In genomic region chr7:45193406-45193805, GRCm38 (mm10) we compare ENCODE assay signal across 21 mouse cellular contexts. TPM values are rescaled to one million over a fixed set of nuclear protein-coding genes. Genes with fewer than 3 reads are reported as not detected.
DNase-seq lines count a peak whose midpoint lies in the region; ATAC-seq and TF ChIP-seq lines count a peak whose summit lies in the region.
"Had no signal": no experiment of that assay in that cellular context is flagged by ENCODE, and none has a peak within 500 bp of the region (broad histone marks: within the 10 kb centered on the region; RNA-seq: fewer than 3 reads in every experiment).

No protein-coding gene starts in this region.

- no peak overlapping the region for H3K27ac ChIP-seq in hindbrain, postnatal 0 days
- H3K27ac ChIP-seq in hindbrain, embryonic 14.5 days = no peak overlapping the region
- H3K27ac ChIP-seq in neural tube, embryonic 11.5 days (ENCODE audit: low read depth, low read length) = no peak overlapping the region
- H3K27ac ChIP-seq in neural tube, embryonic 15.5 days (replicated peaks) = no peak overlapping the region
- H3K27ac ChIP-seq: embryonic facial prominence, embryonic 12.5 days; forebrain, embryonic 10.5 days; limb, embryonic 15.5 days had no signal

- H3K4me1 ChIP-seq in hindbrain, postnatal 0 days (ENCODE audit: insufficient read depth, low read length) = no peaks in the 10 kb centered on the region
- no peaks in the 10 kb centered on the region for H3K4me1 ChIP-seq in hindbrain, embryonic 14.5 days (replicated peaks; ENCODE audit: control insufficient read depth, insufficient read depth, low read length)
- H3K4me1 ChIP-seq in neural tube, embryonic 11.5 days (ENCODE audit: control insufficient read depth, insufficient read depth, low read length) = 0 out of 2 replicates have a peak, but pooled peaks cover 2% of the 10 kb centered on the region
- 0 out of 2 replicates have a peak, but pooled peaks cover 4% of the 10 kb centered on the region for H3K4me1 ChIP-seq in neural tube, embryonic 15.5 days
- no peaks in the 10 kb centered on the region for H3K4me1 ChIP-seq in lung, adult 2 months (ENCODE audit: control insufficient read depth, insufficient read depth, low read length)

- no peaks in the 10 kb centered on the region for H3K36me3 ChIP-seq in hindbrain, postnatal 0 days (ENCODE audit: insufficient read depth, low read length)
- no peaks in the 10 kb centered on the region for H3K36me3 ChIP-seq in hindbrain, embryonic 14.5 days (replicated peaks; ENCODE audit: control insufficient read depth, insufficient read depth)
- no peaks in the 10 kb centered on the region for H3K36me3 ChIP-seq in neural tube, embryonic 11.5 days (ENCODE audit: control insufficient read depth, insufficient read depth, low read length)
- H3K36me3 ChIP-seq in neural tube, embryonic 15.5 days = no peaks in the 10 kb centered on the region
- H3K36me3 ChIP-seq: embryonic facial prominence, embryonic 12.5 days; forebrain, embryonic 10.5 days; heart, embryonic 12.5 days; limb, embryonic 15.5 days had no signal

- no peak for DNase-seq in hindbrain, postnatal 0 days (ENCODE audit: low spot score)
- no peak for DNase-seq in hindbrain, embryonic 14.5 days (ENCODE audit: low spot score)
- DNase-seq in neural tube, embryonic 11.5 days (ENCODE audit: low spot score) = no peak
- peak; percentile 79 to 80 for DNase-seq in cerebellum, postnatal 14 days
- DNase-seq in spleen, adult 18-20 months = no peak
- DNase-seq in lung, adult 2 months = no peak
- DNase-seq: kidney, adult 9 months; lung, postnatal 10 days; midbrain, embryonic 14.5 days; right cerebral cortex, postnatal 25 days had no signal

- no peak overlapping the region for H3K9ac ChIP-seq in hindbrain, postnatal 0 days (replicated peaks; ENCODE audit: low read length)
- H3K9ac ChIP-seq in hindbrain, embryonic 14.5 days = no peak overlapping the region
- 0 out of 2 replicates have a peak overlapping the region, but pooled peaks have one; percentile 10 for H3K9ac ChIP-seq in neural tube, embryonic 11.5 days (ENCODE audit: low read length)
- no peak overlapping the region for H3K9ac ChIP-seq in neural tube, embryonic 15.5 days (replicated peaks)
- H3K9ac ChIP-seq: embryonic facial prominence, embryonic 12.5 days; heart, embryonic 12.5 days; limb, embryonic 15.5 days had no signal

- WGBS in hindbrain, postnatal 0 days = 50% methylated on average over 5 of the region's 5 CpGs
- 69% methylated on average over 5 of the region's 5 CpGs for WGBS in hindbrain, embryonic 14.5 days
- 72% methylated on average over 5 of the region's 5 CpGs for WGBS in neural tube, embryonic 11.5 days
- 67% methylated on average over 5 of the region's 5 CpGs for WGBS in neural tube, embryonic 15.5 days
- 57% methylated on average over 5 of the region's 5 CpGs for WGBS in lung, adult 2 months

- no peaks in the 10 kb centered on the region for H3K27me3 ChIP-seq in hindbrain, postnatal 0 days (ENCODE audit: insufficient read depth, low read length)
- 0 out of 2 replicates have a peak, but pooled peaks cover 6% of the 10 kb centered on the region for H3K27me3 ChIP-seq in hindbrain, embryonic 14.5 days (ENCODE audit: control insufficient read depth, insufficient read depth, low read length)
- H3K27me3 ChIP-seq in neural tube, embryonic 11.5 days (ENCODE audit: control insufficient read depth, insufficient read depth, low read length) = peaks cover 7% of the 10 kb centered on the region; the same call in 1 of the 2 replicates
- H3K27me3 ChIP-seq in neural tube, embryonic 15.5 days (replicated peaks) = peaks cover 19% of the 10 kb centered on the region

- no peaks in the 10 kb centered on the region for H3K9me3 ChIP-seq in hindbrain, postnatal 0 days (ENCODE audit: low read length)
- no peaks in the 10 kb centered on the region for H3K9me3 ChIP-seq in hindbrain, embryonic 14.5 days (ENCODE audit: control insufficient read depth, low read length)
- no peaks in the 10 kb centered on the region for H3K9me3 ChIP-seq in neural tube, embryonic 11.5 days (ENCODE audit: control insufficient read depth, low read length)
- H3K9me3 ChIP-seq in neural tube, embryonic 15.5 days (replicated peaks) = no peaks in the 10 kb centered on the region
- H3K9me3 ChIP-seq: embryonic facial prominence, embryonic 12.5 days; forebrain, embryonic 10.5 days; heart, embryonic 12.5 days; limb, embryonic 15.5 days had no signal

- TF ChIP-seq POLR2A in lung, adult 2 months (IDR thresholded peaks at IDR 0.05; ENCODE audit: borderline replicate concordance, extremely low read depth, low read depth, low read length) = no peak

- H3K4me2 ChIP-seq in hindbrain, postnatal 0 days (ENCODE audit: low read depth, low read length) = no peak overlapping the region
- H3K4me2 ChIP-seq in hindbrain, embryonic 14.5 days (replicated peaks) = no peak overlapping the region
- H3K4me2 ChIP-seq in neural tube, embryonic 11.5 days (ENCODE audit: low read depth) = no peak overlapping the region
- no peak overlapping the region for H3K4me2 ChIP-seq in neural tube, embryonic 15.5 days
- H3K4me2 ChIP-seq: embryonic facial prominence, embryonic 12.5 days; heart, embryonic 12.5 days; limb, embryonic 15.5 days had no signal

- TF ChIP-seq CTCF in hindbrain, postnatal 0 days (IDR thresholded peaks at IDR 0.05; ENCODE audit: low read depth) = peak; percentile 31; the same call in 1 of the 2 replicates
- TF ChIP-seq CTCF in lung, adult 2 months (IDR thresholded peaks at IDR 0.05; ENCODE audit: insufficient read depth, low read length) = no peak

- no peak overlapping the region for H3K4me3 ChIP-seq in hindbrain, postnatal 0 days (ENCODE audit: low read length)
- no peak overlapping the region for H3K4me3 ChIP-seq in hindbrain, embryonic 14.5 days (replicated peaks; ENCODE audit: low read length)
- no peak overlapping the region for H3K4me3 ChIP-seq in neural tube, embryonic 11.5 days (ENCODE audit: low read depth, low read length)
- no peak overlapping the region for H3K4me3 ChIP-seq in neural tube, embryonic 15.5 days (replicated peaks)
- no peak overlapping the region for H3K4me3 ChIP-seq in lung, adult 2 months (replicated peaks; ENCODE audit: extremely low read depth, low read depth, low read length)
- H3K4me3 ChIP-seq: embryonic facial prominence, embryonic 12.5 days; forebrain, embryonic 10.5 days; heart, embryonic 12.5 days; limb, embryonic 15.5 days had no signal

- ATAC-seq in hindbrain, postnatal 0 days = no peak
- ATAC-seq in hindbrain, embryonic 14.5 days (ENCODE audit: low FRiP score) = no peak
- ATAC-seq in neural tube, embryonic 11.5 days (ENCODE audit: insufficient read depth, low FRiP score, low TSS enrichment) = no peak
- no peak for ATAC-seq in neural tube, embryonic 15.5 days (ENCODE audit: low FRiP score)
- ATAC-seq: CD4-positive, CD25-positive, alpha-beta regulatory T cell, adult 4 months had no signal

RNA-seq across cellular contexts. Expression of gene Ccdc155, which starts 11.3 kb away (rescaled TPM):
- 0.10 TPM in 1 of 2 replicates, not detected in the other for total RNA-seq in hindbrain, postnatal 0 days (2014; rRNA removed)
- polyA plus RNA-seq in hindbrain, postnatal 0 days (2015; fragmentation: Nextera tagmentation; extraction: Ambion mirVana) = 0.46 and 0.55 TPM in 2 replicates
- polyA plus RNA-seq in hindbrain, embryonic 14.5 days (2014; fragmentation: Nextera tagmentation; extraction: Ambion mirVana) = 0.50 and 0.57 TPM in 2 replicates
- 0.27 and 0.47 TPM in 2 replicates for polyA plus RNA-seq in neural tube, embryonic 11.5 days (2014; fragmentation: Nextera tagmentation; extraction: Ambion mirVana)
- 0.36 and 0.60 TPM in 2 replicates for polyA plus RNA-seq in neural tube, embryonic 15.5 days (2015; fragmentation: Nextera tagmentation; extraction: Ambion mirVana)
- 3.3 and 4.1 TPM in 2 replicates for polyA plus RNA-seq in lung, adult 2 months (2012; rRNA removed)
- total RNA-seq: gastrocnemius, adult 18-20 months had no signal
- polyA plus RNA-seq: CD4-positive, CD25-positive, alpha-beta regulatory T cell, adult 4 months had no signal

RNA-seq across cellular contexts. Expression of gene Pth2, which starts 12.6 kb away (rescaled TPM):
- not detected in 2 replicates for total RNA-seq in hindbrain, postnatal 0 days (2014; rRNA removed)
- polyA plus RNA-seq in hindbrain, postnatal 0 days (2015; fragmentation: Nextera tagmentation; extraction: Ambion mirVana) = 1.1 and 2.1 TPM in 2 replicates
- 0.83 TPM in 1 of 2 replicates, not detected in the other for polyA plus RNA-seq in hindbrain, embryonic 14.5 days (2014; fragmentation: Nextera tagmentation; extraction: Ambion mirVana)
- not detected in 2 replicates for polyA plus RNA-seq in neural tube, embryonic 11.5 days (2014; fragmentation: Nextera tagmentation; extraction: Ambion mirVana)
- polyA plus RNA-seq in neural tube, embryonic 15.5 days (2015; fragmentation: Nextera tagmentation; extraction: Ambion mirVana) = not detected in 2 replicates
- polyA plus RNA-seq in lung, adult 2 months (2012; rRNA removed) = not detected in 2 replicates
- total RNA-seq: adrenal gland, adult 18-20 months; gastrocnemius, adult 18-20 months; hematopoietic stem cell, adult 5-6 weeks; layer of hippocampus, postnatal 14 days had no signal
- polyA plus RNA-seq: CD4-positive, CD25-positive, alpha-beta regulatory T cell, adult 4 months; embryonic facial prominence, embryonic 12.5 days; limb, embryonic 15.5 days; thymus, postnatal 0 days had no signal

RNA-seq across cellular contexts. Expression of gene Gfy, which starts 14.0 kb away (rescaled TPM):
- total RNA-seq in hindbrain, postnatal 0 days (2014; rRNA removed) = 0.36 TPM in 1 of 2 replicates, not detected in the other
- polyA plus RNA-seq in hindbrain, postnatal 0 days (2015; fragmentation: Nextera tagmentation; extraction: Ambion mirVana) = not detected in 2 replicates
- polyA plus RNA-seq in hindbrain, embryonic 14.5 days (2014; fragmentation: Nextera tagmentation; extraction: Ambion mirVana) = not detected in 2 replicates
- polyA plus RNA-seq in neural tube, embryonic 11.5 days (2014; fragmentation: Nextera tagmentation; extraction: Ambion mirVana) = not detected in 2 replicates
- not detected in 2 replicates for polyA plus RNA-seq in neural tube, embryonic 15.5 days (2015; fragmentation: Nextera tagmentation; extraction: Ambion mirVana)
- polyA plus RNA-seq in lung, adult 2 months (2012; rRNA removed) = 0.44 and 0.53 TPM in 2 replicates
- total RNA-seq: adrenal gland, adult 18-20 months; gastrocnemius, adult 18-20 months; hematopoietic stem cell, adult 5-6 weeks had no signal
- polyA plus RNA-seq: CD4-positive, CD25-positive, alpha-beta regulatory T cell, adult 4 months; heart, embryonic 12.5 days; limb, embryonic 15.5 days; midbrain, embryonic 14.5 days; thymus, postnatal 0 days had no signal

RNA-seq across cellular contexts. Expression of gene Dkkl1, which starts 18.5 kb away (rescaled TPM):
- 15.7 and 18.3 TPM in 2 replicates for total RNA-seq in hindbrain, postnatal 0 days (2014; rRNA removed)
- polyA plus RNA-seq in hindbrain, postnatal 0 days (2015; fragmentation: Nextera tagmentation; extraction: Ambion mirVana) = 24.0 and 25.4 TPM in 2 replicates
- polyA plus RNA-seq in hindbrain, embryonic 14.5 days (2014; fragmentation: Nextera tagmentation; extraction: Ambion mirVana) = 8.7 and 11.3 TPM in 2 replicates
- polyA plus RNA-seq in neural tube, embryonic 11.5 days (2014; fragmentation: Nextera tagmentation; extraction: Ambion mirVana) = 3.1 and 5.2 TPM in 2 replicates
- 15.6 and 17.7 TPM in 2 replicates for polyA plus RNA-seq in neural tube, embryonic 15.5 days (2015; fragmentation: Nextera tagmentation; extraction: Ambion mirVana)
- 1.4 and 5.2 TPM in 2 replicates for polyA plus RNA-seq in lung, adult 2 months (2012; rRNA removed)
- total RNA-seq: adrenal gland, adult 18-20 months; gastrocnemius, adult 18-20 months had no signal

RNA-seq across cellular contexts. Expression of gene Tead2, which starts 22.1 kb away (rescaled TPM):
- total RNA-seq in hindbrain, postnatal 0 days (2014; rRNA removed) = 58.0 and 73.6 TPM in 2 replicates
- polyA plus RNA-seq in hindbrain, postnatal 0 days (2015; fragmentation: Nextera tagmentation; extraction: Ambion mirVana) = 36.0 and 37.3 TPM in 2 replicates
- polyA plus RNA-seq in hindbrain, embryonic 14.5 days (2014; fragmentation: Nextera tagmentation; extraction: Ambion mirVana) = 37.7 and 48.0 TPM in 2 replicates
- polyA plus RNA-seq in neural tube, embryonic 11.5 days (2014; fragmentation: Nextera tagmentation; extraction: Ambion mirVana) = 247 and 252 TPM in 2 replicates
- 28.9 and 44.5 TPM in 2 replicates for polyA plus RNA-seq in neural tube, embryonic 15.5 days (2015; fragmentation: Nextera tagmentation; extraction: Ambion mirVana)
- 37.6 and 44.1 TPM in 2 replicates for polyA plus RNA-seq in lung, adult 2 months (2012; rRNA removed)

Comparison
In these comparisons a context has a peak if more than half of its experiments do, and no peak if none do; other contexts are left out.
1. DNase-seq: peak in cerebellum, postnatal 14 days (2 of 2); none in hindbrain, postnatal 0 days (single experiment), hindbrain, embryonic 14.5 days (single experiment), neural tube, embryonic 11.5 days (single experiment), spleen, adult 18-20 months (0 of 2) and lung, adult 2 months (single experiment).